Comparison of ENCODE assay signal across 8 mouse cellular contexts in the genomic region with DNA sequence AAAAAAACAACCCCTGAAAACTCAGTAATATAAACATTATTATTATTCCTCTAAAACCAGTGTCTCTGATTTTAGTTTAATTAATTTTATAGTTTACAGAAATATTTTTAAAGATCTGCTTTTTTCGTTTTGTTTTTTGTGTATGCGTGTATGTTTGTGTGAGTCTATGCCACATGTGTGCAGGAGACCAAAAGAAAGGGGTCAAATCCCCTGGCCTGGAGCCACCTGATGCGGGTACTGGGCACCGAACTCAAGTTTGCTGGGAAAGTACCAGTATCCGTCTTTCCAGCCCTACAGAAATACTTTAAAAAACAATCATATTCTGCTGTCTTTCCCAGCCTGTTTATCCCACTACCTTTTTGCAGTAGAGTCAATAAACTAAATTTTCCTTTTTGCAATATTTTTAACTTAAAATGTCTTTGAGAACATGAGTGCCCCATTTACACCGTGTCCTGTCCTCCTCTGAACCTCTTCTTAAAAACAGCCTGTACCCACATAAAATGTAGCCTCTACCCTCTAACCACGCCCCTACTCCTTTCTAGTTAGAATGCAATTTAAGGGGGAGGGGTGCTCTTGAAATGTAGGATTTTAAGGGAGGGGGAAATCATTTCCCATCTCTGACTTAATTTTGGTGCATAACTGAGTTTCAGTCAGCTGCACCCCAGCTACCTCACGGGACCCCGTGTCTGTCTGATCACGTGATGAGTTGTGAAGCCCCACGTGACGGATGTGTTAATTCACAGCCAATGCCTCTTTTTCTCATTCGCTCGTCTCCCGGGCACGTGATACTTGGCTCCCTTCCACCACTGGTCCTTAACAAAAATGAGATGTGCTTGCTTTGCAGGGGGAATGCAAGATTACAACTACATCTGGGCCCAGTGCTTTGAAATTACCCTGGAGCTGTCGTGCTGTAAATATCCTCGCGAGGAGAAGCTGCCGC. TPM values are rescaled to one million over a fixed set of nuclear protein-coding genes. Genes with fewer than 3 reads are reported as not detected.
A peak's percentile ranks its signal among the peaks of the same experiment; 100 is the strongest.
DNase-seq lines count a peak whose midpoint lies in the region; ATAC-seq lines count a peak whose summit lies in the region.

No protein-coding gene starts in this region.

- H3K9me3 ChIP-seq in hindbrain, embryonic 10.5 days = no peaks in the 10 kb centered on the region
- no peaks in the 10 kb centered on the region for H3K9me3 ChIP-seq in lung, embryonic 16.5 days (ENCODE audit: control insufficient read depth, low read length)

- ATAC-seq in frontal cortex, adult (ENCODE audit: low TSS enrichment) = peak; percentile 57
- ATAC-seq in lung, embryonic 16.5 days (ENCODE audit: low read depth) = peak; percentile 42

- peak overlapping the region; percentile 56; the same call in 1 of the 2 replicates for H3K27ac ChIP-seq in hindbrain, embryonic 10.5 days
- no peak overlapping the region for H3K27ac ChIP-seq in lung, embryonic 16.5 days (ENCODE audit: low read length)

- DNase-seq in MN1 (ENCODE audit: low spot score) = peak; percentile 100
- DNase-seq in cerebellum, adult 8-10 months = peak; percentile 76
- peak; percentile 77 for DNase-seq in hindbrain, embryonic 10.5 days (ENCODE audit: low spot score)
- DNase-seq in layer of hippocampus, adult 8-10 months (ENCODE audit: low spot score in 2 of 2) = peak; percentile 84 to 90
- DNase-seq in retina, adult 2 months (ENCODE audit: low read depth, low spot score) = peak; percentile 64
- DNase-seq in thymus, postnatal 4 days = peak; percentile 80

- no peaks in the 10 kb centered on the region for H3K27me3 ChIP-seq in hindbrain, embryonic 10.5 days (ENCODE audit: insufficient read depth, poor library complexity, severe bottlenecking)
- H3K27me3 ChIP-seq in lung, embryonic 16.5 days (ENCODE audit: control insufficient read depth, insufficient read depth, low read depth, low read length) = no peaks in the 10 kb centered on the region

- H3K4me3 ChIP-seq in hindbrain, embryonic 10.5 days = peak overlapping the region; percentile 49
- peak overlapping the region; percentile 18 for H3K4me3 ChIP-seq in lung, embryonic 16.5 days (ENCODE audit: low read length)

- WGBS in hindbrain, embryonic 10.5 days = 40% methylated on average over 20 of the region's 20 CpGs
- WGBS in lung, embryonic 16.5 days = 34% methylated on average over 20 of the region's 20 CpGs

- peaks cover 10% of the 10 kb centered on the region; the same call in 1 of the 2 replicates for H3K4me1 ChIP-seq in hindbrain, embryonic 10.5 days (replicated peaks)
- H3K4me1 ChIP-seq in lung, embryonic 16.5 days (replicated peaks; ENCODE audit: control insufficient read depth, insufficient read depth, low read length) = peaks cover 20% of the 10 kb centered on the region

- no peak overlapping the region for H3K9ac ChIP-seq in lung, embryonic 16.5 days (ENCODE audit: low read length)

- no peaks in the 10 kb centered on the region for H3K36me3 ChIP-seq in hindbrain, embryonic 10.5 days
- H3K36me3 ChIP-seq in lung, embryonic 16.5 days (ENCODE audit: control insufficient read depth, insufficient read depth, low read length) = no peaks in the 10 kb centered on the region

- peak overlapping the region; percentile 57 for H3K4me2 ChIP-seq in lung, embryonic 16.5 days (ENCODE audit: low read depth, low read length)

RNA-seq across cellular contexts. Expression of a gene that starts 35.2 kb away (rescaled TPM):
- 63.4 and 67.5 TPM in 2 replicates for polyA plus RNA-seq in hindbrain, embryonic 10.5 days (2016; fragmentation: Nextera tagmentation; extraction: Ambion mirVana)
- total RNA-seq in layer of hippocampus, adult 8-10 months (2022) = 10 to 100 TPM; 54.5 to 67.0 (median 58.7) TPM
- polyA plus RNA-seq in lung, embryonic 16.5 days (2015; fragmentation: Nextera tagmentation; extraction: Ambion mirVana) = 51.2 and 51.7 TPM in 2 replicates

RNA-seq across cellular contexts. Expression of a gene that starts 46.1 kb away (rescaled TPM):
- 5.9 and 6.0 TPM in 2 replicates for polyA plus RNA-seq in hindbrain, embryonic 10.5 days (2016; fragmentation: Nextera tagmentation; extraction: Ambion mirVana)
- 10 to 100 TPM in 2 of 4 experiments, 1 to 10 TPM in 2; 9.1 to 11.4 (median 9.7) TPM for total RNA-seq in layer of hippocampus, adult 8-10 months (2022)
- 83.7 and 86.9 TPM in 2 replicates for polyA plus RNA-seq in lung, embryonic 16.5 days (2015; fragmentation: Nextera tagmentation; extraction: Ambion mirVana)

Comparison
In these comparisons a context has a peak if more than half of its experiments do, and no peak if none do; other contexts are left out.
1. RNA of a gene that starts 46.1 kb away (polyA plus RNA-seq): 83.7 to 86.9 TPM in lung, embryonic 16.5 days; 5.9 to 6.0 TPM in hindbrain, embryonic 10.5 days; every median in the first group is over 10 times any median in the second.
2. Peak in every context shown above with its lines, with median percentiles within 50 percentile points of each other: DNase-seq.